Mouse (Mus musculus) embryonic facial prominence, embryonic 10.5 days (tissue): ENCODE data around the gene Afmid. TPM values are rescaled to one million over a fixed set of nuclear protein-coding genes. Genes with fewer than 3 reads are reported as not detected.

Experiments
- DNase-seq: peaks from one replicate; pipeline ENCODE4 v3.0.0-alpha.2; 2017; ENCODE audit warnings: low spot score
- H3K27ac ChIP-seq: fragments of 300-500 bp; sonication (generic); replicated peaks from 2 replicates; pipeline ENCODE4 v1.5.1; 2016; ENCODE audit warnings: mild to moderate bottlenecking
- H3K27me3 ChIP-seq: fragments of 300-500 bp; sonication (generic); replicated peaks from 2 replicates; pipeline ENCODE4 v1.6.1; 2016; ENCODE audit warnings: low read depth, mild to moderate bottlenecking; ENCODE audit not compliant: poor library complexity, severe bottlenecking
- H3K36me3 ChIP-seq: fragments of 300-500 bp; sonication (generic); replicated peaks from 2 replicates; pipeline ENCODE4 v1.6.1; 2016; ENCODE audit warnings: mild to moderate bottlenecking, moderate library complexity
- H3K4me1 ChIP-seq: fragments of 300-500 bp; sonication (generic); 2 replicates; pipeline ENCODE4 v1.6.1; 2016
- H3K4me3 ChIP-seq: fragments of 300-500 bp; sonication (generic); 2 replicates; pipeline ENCODE4 v1.5.1; 2016; ENCODE audit warnings: mild to moderate bottlenecking, moderate library complexity
- H3K9me3 ChIP-seq: fragments of 300-500 bp; sonication (generic); 2 replicates; pipeline ENCODE4 v1.6.1; 2016; ENCODE audit warnings: mild to moderate bottlenecking
- WGBS: fragments of 180-500 bp; shearing (Covaris S2); methylation state at CpG from one replicate; pipeline ENCODE4 v1.1.7; 2016; 5-methylcytosine and 5-hydroxymethylcytosine counted together
- polyA plus RNA-seq: library from polyadenylated mRNA; unstranded; fragments of >200 nt; fragmentation: Nextera tagmentation; extraction: Ambion mirVana; gene quantifications from 2 replicates; pipeline ENCODE4 v1.2.1, GENCODE M21; 2016

Gene Afmid
- polyA plus RNA-seq, 1 experiment from 2014 or later, result 3.5 TPM

DNA sequence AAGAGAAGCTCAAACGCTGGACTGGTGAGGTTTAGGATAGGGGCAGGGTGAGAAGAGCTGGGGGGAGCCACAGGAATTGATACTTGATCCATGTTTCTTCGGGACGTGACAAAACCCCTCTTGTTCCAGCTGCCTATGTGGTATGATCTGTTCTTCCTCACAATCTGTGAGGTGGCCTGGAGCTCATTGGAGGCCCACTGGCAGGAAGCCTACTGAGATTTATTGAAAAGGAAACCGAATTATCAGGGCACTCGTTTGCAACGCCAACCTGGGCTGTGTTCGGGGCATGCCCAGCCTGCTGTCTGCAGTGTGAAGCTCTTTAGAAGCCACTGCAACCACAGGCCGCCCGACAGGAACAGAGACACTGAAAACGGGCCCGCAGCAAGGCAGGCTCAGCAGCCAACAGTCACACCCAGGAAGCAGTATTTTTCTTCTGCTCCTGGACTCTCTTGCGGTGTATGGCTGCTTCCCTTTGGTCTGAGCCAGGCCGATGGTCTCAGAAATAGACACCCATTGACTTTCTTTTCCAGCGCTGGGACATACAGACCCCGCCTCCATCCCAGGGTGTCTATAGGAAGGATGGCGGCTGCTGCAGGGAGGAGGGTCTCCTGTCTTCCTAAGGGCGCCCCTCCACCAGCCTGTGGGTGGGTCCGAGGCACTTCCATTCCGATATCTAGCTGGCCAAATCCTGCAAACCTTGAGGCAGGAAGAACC lies 22.7 kb downstream of the Afmid start:
- no peak for DNase-seq
- peaks cover 31% of the 10 kb centered on the region for H3K36me3 ChIP-seq
- H3K27ac ChIP-seq, result peak overlapping the region; percentile 94
- no peaks in the 10 kb centered on the region for H3K9me3 ChIP-seq
- H3K4me3 ChIP-seq, result peak overlapping the region; percentile 82
- H3K4me1 ChIP-seq, result peaks cover 40% of the 10 kb centered on the region
- no peaks in the 10 kb centered on the region for H3K27me3 ChIP-seq
- WGBS, result 10% methylated on average over 19 of the region's 19 CpGs

DNA sequence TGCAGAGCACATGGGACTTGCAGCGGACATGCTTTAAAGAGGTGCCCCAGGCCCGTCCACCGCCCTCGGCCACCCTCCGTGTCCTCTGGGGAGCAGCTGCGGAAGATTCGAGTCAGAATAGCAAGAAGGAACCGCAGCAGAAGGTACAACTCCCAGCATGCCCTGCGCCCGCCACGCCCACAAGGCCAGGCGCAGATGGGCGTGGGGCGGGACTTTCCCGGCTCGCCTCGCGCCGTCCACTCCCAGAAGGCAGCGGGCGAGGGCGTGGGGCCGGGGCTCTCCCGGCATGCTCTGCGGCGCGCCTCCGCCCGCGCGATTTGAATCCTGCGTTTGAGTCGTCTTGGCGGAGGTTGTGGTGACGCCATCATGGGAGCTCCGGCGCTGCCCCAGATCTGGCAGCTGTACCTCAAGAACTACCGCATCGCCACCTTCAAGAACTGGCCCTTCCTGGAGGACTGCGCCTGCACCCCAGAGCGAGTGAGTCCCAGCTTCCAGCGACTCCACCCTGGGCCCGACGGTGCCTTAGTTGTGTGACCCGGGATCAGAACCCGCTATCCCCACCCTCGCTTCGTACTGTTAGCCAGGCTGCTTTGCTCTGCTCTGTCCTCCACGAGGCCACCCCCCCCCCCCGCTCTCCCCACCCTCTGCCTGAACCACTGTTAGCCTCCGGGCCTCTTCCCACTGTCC lies 23.4 kb downstream of the Afmid start, which contains the start of gene Birc5:
Gene Birc5, plus strand, starts transcription at position 267 of the 687 bp plus-strand sequence.
- under 1% methylated on average over 51 of the region's 51 CpGs for WGBS
- Histone ChIP-seq H3K9me3 (no peaks in the 10 kb centered on the region), H3K27ac (peak within 1 kb of the TSS; percentile 94), H3K4me3 (peak within 1 kb of the TSS; percentile 82), H3K36me3 (peaks cover 38% of the 10 kb centered on the region), H3K27me3 (no peaks in the 10 kb centered on the region), H3K4me1 (peaks cover 40% of the 10 kb centered on the region)
- peak; percentile 98 for DNase-seq

DNA sequence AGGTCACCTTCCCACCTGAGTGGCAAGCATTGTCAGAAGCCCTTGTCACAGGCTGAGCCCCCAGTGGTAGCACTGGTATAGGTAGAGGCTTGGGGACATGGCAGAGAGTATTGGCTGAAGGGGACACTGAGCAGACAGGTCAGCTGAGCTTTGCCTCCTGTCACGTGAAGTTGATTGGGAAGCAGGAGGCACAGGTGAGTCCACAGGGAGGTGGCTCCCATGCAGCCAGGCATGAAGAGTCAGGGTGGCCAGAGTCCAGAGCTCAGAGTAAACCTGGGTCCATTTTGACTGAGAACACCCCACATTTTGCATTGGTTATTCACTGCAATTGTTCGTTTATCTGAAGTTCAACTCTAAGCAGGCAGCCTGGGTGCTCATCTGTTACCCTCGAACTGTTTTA lies 27.2 kb downstream of the Afmid start:
- peaks cover 25% of the 10 kb centered on the region for H3K4me1 ChIP-seq
- H3K27me3 ChIP-seq, result no peaks in the 10 kb centered on the region; the same call in 1 of the 2 replicates
- H3K9me3 ChIP-seq, result no peaks in the 10 kb centered on the region
- no peak overlapping the region for H3K27ac ChIP-seq
- no peak for DNase-seq
- WGBS, result 90% methylated on average over 3 of the region's 3 CpGs
- H3K4me3 ChIP-seq, result no peak overlapping the region
- H3K36me3 ChIP-seq, result peaks cover 74% of the 10 kb centered on the region

DNA sequence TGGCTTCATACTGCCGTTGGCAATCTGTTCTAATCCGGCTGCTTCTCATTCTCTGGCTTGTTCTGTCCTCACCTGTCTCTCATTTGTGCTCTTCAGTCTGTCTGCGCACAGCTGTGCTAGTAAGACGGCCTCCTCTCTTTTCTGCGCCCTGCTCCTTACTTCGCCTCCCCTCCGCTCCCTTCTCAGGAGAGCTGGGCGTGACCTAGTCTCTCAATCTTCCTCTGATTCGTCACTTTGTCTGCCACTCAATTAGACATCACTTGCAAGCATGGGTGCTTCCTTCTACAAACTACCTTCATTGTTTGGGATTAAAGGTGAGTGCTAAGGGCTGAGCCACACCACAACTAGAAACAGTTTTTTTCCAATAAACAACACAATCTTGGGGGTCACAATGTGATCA lies 28.5 kb downstream of the Afmid start:
- Histone ChIP-seq H3K4me1 (peaks cover 19% of the 10 kb centered on the region), H3K36me3 (peaks cover 84% of the 10 kb centered on the region)

DNA sequence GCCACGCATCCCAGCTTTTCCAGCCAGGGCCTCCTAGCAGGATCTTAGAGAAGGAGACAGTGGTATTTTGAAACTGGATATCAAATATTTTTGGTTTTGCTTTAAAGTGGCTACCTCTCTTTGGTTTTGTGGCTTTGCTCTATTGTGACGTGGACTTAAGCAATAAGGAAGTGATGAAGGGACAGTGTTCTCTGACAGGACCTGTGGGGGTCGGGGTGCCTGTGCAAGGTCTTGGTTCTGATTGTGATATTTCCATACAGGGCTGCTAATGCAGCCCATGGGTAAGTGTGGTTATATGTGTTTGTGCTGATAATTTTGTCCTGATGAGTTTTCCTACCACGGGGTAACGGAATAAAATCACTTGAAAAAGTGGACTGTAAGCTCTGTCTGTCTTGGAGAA lies 29.6 kb downstream of the Afmid start:
- no peaks in the 10 kb centered on the region for H3K9me3 ChIP-seq
- H3K4me1 ChIP-seq, result peaks cover 20% of the 10 kb centered on the region
- 93% methylated on average over 5 of the region's 5 CpGs for WGBS
- H3K36me3 ChIP-seq, result peaks cover 82% of the 10 kb centered on the region
- no peak overlapping the region for H3K4me3 ChIP-seq
- DNase-seq, result no peak
- H3K27ac ChIP-seq, result no peak overlapping the region
- peaks cover 23% of the 10 kb centered on the region for H3K27me3 ChIP-seq

More for the DNA sequence above, 28.5 kb downstream of the Afmid start:
- DNase-seq, result no peak
- WGBS, result 90% methylated on average over 9 of the region's 9 CpGs
- Histone ChIP-seq H3K27me3 (peaks cover 12% of the 10 kb centered on the region), H3K27ac (no peak overlapping the region), H3K9me3 (no peaks in the 10 kb centered on the region), H3K4me3 (no peak overlapping the region)

DNA sequence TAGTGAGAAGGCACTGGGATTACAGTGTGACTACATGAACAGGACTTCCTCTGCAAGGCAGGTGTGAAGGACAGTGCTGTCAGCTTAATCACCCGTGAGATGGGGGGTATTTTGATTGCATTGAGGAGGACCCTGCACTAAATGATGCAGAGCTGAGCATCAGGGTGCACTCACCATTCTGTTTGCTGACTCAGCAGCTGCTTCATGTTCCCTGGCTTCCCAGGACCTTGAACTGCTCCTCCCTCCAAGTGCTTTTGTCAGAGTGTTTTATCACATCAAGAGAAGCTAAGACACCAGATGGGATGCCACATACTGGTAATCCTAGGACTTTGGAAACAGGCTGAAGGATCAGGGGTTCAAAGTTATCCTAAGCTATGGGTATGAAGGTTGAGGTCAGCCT lies 30.3 kb downstream of the Afmid start:
- Histone ChIP-seq H3K4me3 (no peak overlapping the region), H3K4me1 (peaks cover 21% of the 10 kb centered on the region), H3K27me3 (peaks cover 29% of the 10 kb centered on the region), H3K9me3 (no peaks in the 10 kb centered on the region), H3K27ac (no peak overlapping the region), H3K36me3 (peaks cover 77% of the 10 kb centered on the region)
- DNase-seq, result no peak
- 98% methylated on average over 1 of the region's 1 CpGs for WGBS

DNA sequence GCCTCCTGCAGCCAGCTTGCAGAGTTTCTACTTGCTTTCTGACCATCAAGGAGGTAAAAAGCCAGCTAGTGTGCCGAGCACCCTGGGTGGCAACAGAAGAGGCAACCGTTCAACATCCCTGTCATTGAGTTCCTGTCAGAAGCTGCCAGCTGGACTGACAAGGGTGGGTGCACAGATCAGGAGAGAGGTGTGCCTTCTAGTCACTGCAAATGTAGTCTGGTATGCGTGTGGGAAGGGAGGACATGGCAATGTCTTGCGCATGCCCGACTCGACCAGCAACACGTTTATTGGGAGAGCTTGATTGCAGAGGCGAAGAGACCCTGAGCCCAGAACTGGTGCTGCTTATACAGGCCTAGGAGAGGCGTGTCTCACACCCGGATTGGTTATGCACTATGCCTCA lies 31.7 kb downstream of the Afmid start:
- 91% methylated on average over 10 of the region's 10 CpGs for WGBS
- Histone ChIP-seq H3K4me1 (peaks cover 20% of the 10 kb centered on the region), H3K9me3 (no peaks in the 10 kb centered on the region), H3K36me3 (peaks cover 62% of the 10 kb centered on the region), H3K27ac (no peak overlapping the region), H3K27me3 (peaks cover 44% of the 10 kb centered on the region), H3K4me3 (no peak overlapping the region)
- no peak for DNase-seq

DNA sequence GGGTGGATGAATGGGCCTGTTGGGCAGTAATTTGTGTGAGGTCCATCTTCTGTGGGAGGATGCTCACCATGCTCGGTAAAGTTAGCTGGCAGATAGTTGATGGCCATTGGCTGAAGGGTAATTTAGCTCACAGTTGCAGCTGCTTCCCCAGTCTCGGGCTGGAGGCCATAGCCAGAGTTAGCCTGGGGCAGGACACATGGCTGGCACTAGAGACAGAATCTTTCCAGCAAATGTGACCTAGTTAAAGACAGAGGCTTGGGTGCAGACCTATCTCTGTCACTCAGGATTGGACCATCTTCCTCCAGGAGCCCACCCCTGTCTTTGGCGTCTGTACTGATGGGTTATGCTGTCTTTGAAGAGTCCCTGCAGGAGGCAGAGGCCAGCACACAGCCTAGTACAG lies 32.7 kb downstream of the Afmid start:
- whole genome bisulfite sequencing, result 62% methylated on average over 3 of the region's 3 CpGs
- Histone ChIP-seq H3K36me3 (peaks cover 53% of the 10 kb centered on the region), H3K27me3 (peaks cover 53% of the 10 kb centered on the region), H3K9me3 (no peaks in the 10 kb centered on the region), H3K27ac (no peak overlapping the region), H3K4me3 (no peak overlapping the region), H3K4me1 (peaks cover 28% of the 10 kb centered on the region)
- DNase-seq, result no peak

DNA sequence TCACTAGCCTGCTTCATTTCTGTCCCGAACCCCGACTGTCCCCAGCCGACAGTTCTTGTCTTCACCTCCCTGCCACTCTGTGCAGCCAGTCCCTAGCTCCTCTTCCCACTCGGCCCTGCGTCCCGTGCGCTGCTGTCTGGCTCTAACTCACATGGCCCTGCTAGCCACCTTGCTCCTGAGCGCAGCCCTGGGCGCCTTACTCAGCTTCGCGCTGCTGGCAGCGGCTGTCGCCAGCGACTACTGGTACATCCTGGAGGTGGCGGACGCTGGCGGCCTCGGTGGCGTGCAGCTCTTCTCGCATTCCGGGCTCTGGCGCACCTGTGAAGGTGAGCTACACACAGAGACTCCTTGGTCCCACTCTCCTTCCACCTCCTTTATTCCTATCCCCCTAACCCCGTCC lies 34.9 kb downstream of the Afmid start, which contains the start of gene Tmem235:
Gene Tmem235, plus strand, starts transcription at position 152 of the 400 bp plus-strand sequence.
- Histone ChIP-seq H3K4me3 (peak within 1 kb of the TSS; percentile 40), H3K9me3 (no peaks in the 10 kb centered on the region), H3K4me1 (peaks cover 49% of the 10 kb centered on the region), H3K27me3 (peaks cover 74% of the 10 kb centered on the region), H3K27ac (0 out of 2 replicates have a peak within 1 kb of the TSS, but pooled peaks have one; percentile 5), H3K36me3 (peaks cover 32% of the 10 kb centered on the region)
- WGBS, result 4% methylated on average over 23 of the region's 23 CpGs
- no peak for DNase-seq

DNA sequence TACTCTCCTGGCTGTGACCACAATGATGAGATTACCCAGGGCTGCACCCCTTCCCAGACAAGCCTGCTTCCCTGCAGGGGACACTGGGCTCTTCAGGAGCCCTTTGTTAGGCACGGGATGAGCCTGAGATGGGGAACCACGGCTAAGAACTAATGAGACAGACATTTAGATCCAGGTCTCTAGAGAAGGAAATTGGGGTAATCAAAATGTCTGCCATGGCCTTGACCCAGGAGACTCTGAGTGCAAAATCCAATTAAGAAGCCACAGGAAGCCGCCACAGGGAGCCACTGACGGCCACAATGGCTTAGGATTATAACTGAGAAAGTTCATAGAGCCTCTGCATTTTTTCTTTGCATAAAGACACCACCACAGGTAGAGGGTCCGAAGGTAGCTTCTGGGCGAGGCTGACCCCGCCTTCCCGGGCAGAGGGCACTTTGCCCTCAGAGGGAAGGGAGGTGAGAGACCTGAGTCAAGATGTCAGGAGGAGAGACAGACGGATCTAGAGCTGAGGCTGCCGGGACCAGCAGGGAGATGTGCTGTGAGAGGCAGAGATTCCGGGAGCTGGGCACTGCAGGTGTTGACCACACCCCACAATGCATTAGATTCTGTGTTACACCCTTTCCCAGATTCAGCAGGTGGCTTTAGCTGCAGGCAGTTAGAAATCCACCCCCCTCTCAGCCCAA lies 37.6 kb downstream of the Afmid start:
- Histone ChIP-seq H3K4me3 (no peak overlapping the region), H3K9me3 (no peaks in the 10 kb centered on the region), H3K36me3 (peaks cover 5% of the 10 kb centered on the region), H3K27ac (no peak overlapping the region), H3K4me1 (peaks cover 62% of the 10 kb centered on the region), H3K27me3 (peaks cover 75% of the 10 kb centered on the region)
- DNase-seq, result no peak
- WGBS, result 22% methylated on average over 11 of the region's 11 CpGs

DNA sequence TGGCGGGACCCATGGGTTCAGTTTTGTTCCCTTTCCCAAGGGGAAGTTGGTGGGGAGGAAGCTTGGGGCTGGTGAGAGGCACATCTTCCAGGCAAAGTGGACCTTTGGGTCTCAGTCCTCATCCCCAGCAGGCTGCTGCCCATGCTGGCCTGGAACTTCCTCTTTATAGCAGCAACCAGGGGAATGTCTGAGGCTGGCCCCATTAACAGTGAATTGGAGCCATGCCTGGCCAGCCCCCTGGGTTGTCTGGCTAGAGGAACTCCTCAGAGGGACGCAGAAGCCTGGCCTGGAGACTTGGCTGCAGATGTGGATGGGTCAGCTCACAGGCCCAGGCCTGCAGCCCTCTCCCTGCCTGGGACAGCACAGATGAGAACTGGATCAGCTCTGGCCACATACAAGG lies 39.1 kb downstream of the Afmid start:
- no peak overlapping the region for H3K4me3 ChIP-seq
- WGBS, result 59% methylated on average over 2 of the region's 2 CpGs
- no peaks in the 10 kb centered on the region for H3K9me3 ChIP-seq
- no peaks in the 10 kb centered on the region for H3K36me3 ChIP-seq
- DNase-seq, result no peak
- peaks cover 53% of the 10 kb centered on the region for H3K4me1 ChIP-seq
- peaks cover 60% of the 10 kb centered on the region for H3K27me3 ChIP-seq
- H3K27ac ChIP-seq, result 0 out of 2 replicates have a peak overlapping the region, but pooled peaks have one; percentile 57

DNA sequence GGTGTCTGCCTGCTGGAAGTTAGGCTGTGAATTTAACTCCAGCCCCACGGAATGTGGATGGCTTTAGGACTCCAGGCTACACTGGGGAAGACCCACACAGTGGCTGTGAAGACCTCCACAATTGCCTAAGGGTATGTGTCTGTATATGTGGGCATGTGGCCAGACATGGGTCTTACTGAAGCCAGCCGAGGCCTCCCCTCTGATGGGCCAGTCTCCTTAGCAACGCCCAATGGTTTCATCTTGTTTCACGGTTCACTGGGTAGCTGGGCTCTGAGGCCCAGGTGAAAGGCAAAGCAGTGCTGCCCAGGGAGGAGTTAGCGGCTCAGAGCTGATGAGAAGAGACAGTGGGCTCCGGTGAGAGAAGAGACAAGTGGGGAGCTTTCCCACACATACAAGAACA lies 40.3 kb downstream of the Afmid start:
- H3K27ac ChIP-seq, result peak overlapping the region; percentile 57
- no peaks in the 10 kb centered on the region for H3K36me3 ChIP-seq
- no peak for DNase-seq
- no peaks in the 10 kb centered on the region for H3K9me3 ChIP-seq
- peaks cover 52% of the 10 kb centered on the region for H3K27me3 ChIP-seq
- 27% methylated on average over 6 of the region's 6 CpGs for WGBS
- 0 out of 2 replicates have a peak overlapping the region, but pooled peaks have one; percentile 0 for H3K4me3 ChIP-seq
- H3K4me1 ChIP-seq, result peaks cover 50% of the 10 kb centered on the region
